Mouse (Mus musculus): ENCODE results near the gene Gas6. TPM values are rescaled to one million over a fixed set of nuclear protein-coding genes. Genes with fewer than 3 reads are reported as not detected.

Gene Gas6
- polyA plus RNA-seq, 1 experiment from 2014 or later = 177 TPM

GRCm38 (mm10) chr8:13501221-13501620, 6.9 kb upstream of the Gas6 start:
- Histone ChIP-seq H3K4me1 (ENCODE audit: insufficient read depth, low read depth, low read length) (no peaks in the 10 kb centered on the region; the same call in 1 of the 2 replicates), H3K9me3 (ENCODE audit: low read length) (no peaks in the 10 kb centered on the region), H3K9ac (replicated peaks; ENCODE audit: low read depth) (no peak overlapping the region), H3K4me3 (ENCODE audit: low read depth, low read length) (no peak overlapping the region), H3K4me2 (replicated peaks; ENCODE audit: low read depth, low read length) (no peak overlapping the region), H3K36me3 (ENCODE audit: insufficient read depth, low read length) (no peaks in the 10 kb centered on the region), H3K27me3 (replicated peaks; ENCODE audit: insufficient read depth, low read length) (no peaks in the 10 kb centered on the region), H3K27ac (ENCODE audit: low read length) (no peak overlapping the region)
- no peak for TF ChIP-seq EP300 (IDR thresholded peaks at IDR 0.05)
- TF ChIP-seq CTCF (IDR thresholded peaks at IDR 0.05) = no peak
- ATAC-seq = no peak
- DNase-seq (ENCODE audit: low spot score) = no peak
- WGBS = 80% methylated on average over 3 of the region's 3 CpGs

GRCm38 (mm10) chr8:13493011-13493410, 1.3 kb downstream of the Gas6 start:
- WGBS = 28% methylated on average over 11 of the region's 11 CpGs
- Histone ChIP-seq H3K9ac (replicated peaks; ENCODE audit: low read depth) (no peak overlapping the region), H3K9me3 (ENCODE audit: low read length) (no peaks in the 10 kb centered on the region), H3K4me1 (ENCODE audit: insufficient read depth, low read depth, low read length) (peaks cover 30% of the 10 kb centered on the region; the same call in 1 of the 2 replicates), H3K27ac (ENCODE audit: low read length) (no peak overlapping the region), H3K36me3 (ENCODE audit: insufficient read depth, low read length) (no peaks in the 10 kb centered on the region), H3K4me2 (replicated peaks; ENCODE audit: low read depth, low read length) (peak overlapping the region; percentile 90), H3K4me3 (ENCODE audit: low read depth, low read length) (peak overlapping the region; percentile 54; the same call in 1 of the 2 replicates), H3K27me3 (replicated peaks; ENCODE audit: insufficient read depth, low read length) (no peaks in the 10 kb centered on the region)
- no peak for TF ChIP-seq CTCF (IDR thresholded peaks at IDR 0.05)
- no peak for TF ChIP-seq EP300 (IDR thresholded peaks at IDR 0.05)
- ATAC-seq = peak; percentile 50
- no peak for DNase-seq (ENCODE audit: low spot score)

GRCm38 (mm10) chr8:13492198-13492995, 1.9 kb downstream of the Gas6 start:
- 31% methylated on average over 9 of the region's 9 CpGs for WGBS
- H3K36me3 ChIP-seq (ENCODE audit: insufficient read depth, low read length) = no peaks in the 10 kb centered on the region
- no peak overlapping the region for H3K9ac ChIP-seq (replicated peaks; ENCODE audit: low read depth)
- DNase-seq (ENCODE audit: low spot score) = peak; percentile 78
- peak; percentile 71 for ATAC-seq
- H3K27me3 ChIP-seq (replicated peaks; ENCODE audit: insufficient read depth, low read length) = no peaks in the 10 kb centered on the region
- no peaks in the 10 kb centered on the region for H3K9me3 ChIP-seq (ENCODE audit: low read length)
- H3K4me1 ChIP-seq (ENCODE audit: insufficient read depth, low read depth, low read length) = peaks cover 30% of the 10 kb centered on the region; the same call in 1 of the 2 replicates
- H3K4me3 ChIP-seq (ENCODE audit: low read depth, low read length) = peak overlapping the region; percentile 54; the same call in 1 of the 2 replicates
- peak; percentile 41; the same call in 1 of the 2 replicates for TF ChIP-seq CTCF (IDR thresholded peaks at IDR 0.05)
- TF ChIP-seq EP300 (IDR thresholded peaks at IDR 0.05) = no peak
- no peak overlapping the region for H3K27ac ChIP-seq (ENCODE audit: low read length)
- peak overlapping the region; percentile 90 for H3K4me2 ChIP-seq (replicated peaks; ENCODE audit: low read depth, low read length)

GRCm38 (mm10) chr8:13491491-13492010, 2.7 kb downstream of the Gas6 start:
- TF ChIP-seq CTCF (IDR thresholded peaks at IDR 0.05) (no peak), EP300 (IDR thresholded peaks at IDR 0.05) (no peak)
- 86% methylated on average over 14 of the region's 14 CpGs for WGBS
- Histone ChIP-seq H3K9me3 (ENCODE audit: low read length) (no peaks in the 10 kb centered on the region), H3K4me1 (ENCODE audit: insufficient read depth, low read depth, low read length) (peaks cover 30% of the 10 kb centered on the region; the same call in 1 of the 2 replicates), H3K9ac (replicated peaks; ENCODE audit: low read depth) (no peak overlapping the region), H3K4me2 (replicated peaks; ENCODE audit: low read depth, low read length) (no peak overlapping the region), H3K27ac (ENCODE audit: low read length) (no peak overlapping the region), H3K4me3 (ENCODE audit: low read depth, low read length) (no peak overlapping the region), H3K36me3 (ENCODE audit: insufficient read depth, low read length) (no peaks in the 10 kb centered on the region), H3K27me3 (replicated peaks; ENCODE audit: insufficient read depth, low read length) (no peaks in the 10 kb centered on the region)
- no peak for DNase-seq (ENCODE audit: low spot score)
- no peak for ATAC-seq

- peak; percentile 8; the same call in 1 of the 2 replicates for ATAC-seq
- peak; percentile 43 for DNase-seq (ENCODE audit: low spot score)
- Histone ChIP-seq H3K36me3 (ENCODE audit: insufficient read depth, low read length) (no peaks in the 10 kb centered on the region), H3K4me3 (ENCODE audit: low read depth, low read length) (no peak overlapping the region), H3K9ac (replicated peaks; ENCODE audit: low read depth) (no peak overlapping the region), H3K27ac (ENCODE audit: low read length) (no peak overlapping the region), H3K4me1 (ENCODE audit: insufficient read depth, low read depth, low read length) (peaks cover 30% of the 10 kb centered on the region; the same call in 1 of the 2 replicates), H3K9me3 (ENCODE audit: low read length) (no peaks in the 10 kb centered on the region), H3K4me2 (replicated peaks; ENCODE audit: low read depth, low read length) (no peak overlapping the region), H3K27me3 (replicated peaks; ENCODE audit: insufficient read depth, low read length) (no peaks in the 10 kb centered on the region)
- WGBS = 29% methylated on average over 13 of the region's 13 CpGs
- no peak for TF ChIP-seq CTCF (IDR thresholded peaks at IDR 0.05)
These were observed 4.0 kb downstream of the Gas6 start for GRCm38 (mm10) chr8:13489986-13490910.

GRCm38 (mm10) chr8:13489351-13489750, 4.9 kb downstream of the Gas6 start:
- TF ChIP-seq EP300 (IDR thresholded peaks at IDR 0.05) (no peak), CTCF (IDR thresholded peaks at IDR 0.05) (no peak)
- no peak overlapping the region for H3K4me2 ChIP-seq (replicated peaks; ENCODE audit: low read depth, low read length)
- H3K9ac ChIP-seq (replicated peaks; ENCODE audit: low read depth) = no peak overlapping the region
- ATAC-seq = no peak
- H3K4me1 ChIP-seq (ENCODE audit: insufficient read depth, low read depth, low read length) = peaks cover 30% of the 10 kb centered on the region; the same call in 1 of the 2 replicates
- 87% methylated on average over 3 of the region's 3 CpGs for WGBS
- H3K4me3 ChIP-seq (ENCODE audit: low read depth, low read length) = no peak overlapping the region
- DNase-seq (ENCODE audit: low spot score) = no peak
- H3K9me3 ChIP-seq (ENCODE audit: low read length) = no peaks in the 10 kb centered on the region
- H3K36me3 ChIP-seq (ENCODE audit: insufficient read depth, low read length) = no peaks in the 10 kb centered on the region
- no peaks in the 10 kb centered on the region for H3K27me3 ChIP-seq (replicated peaks; ENCODE audit: insufficient read depth, low read length)
- no peak overlapping the region for H3K27ac ChIP-seq (ENCODE audit: low read length)
